Mouse (Mus musculus) left cerebral cortex, adult 2 months (tissue): ENCODE results near the gene Skida1. TPM values are rescaled to one million over a fixed set of nuclear protein-coding genes. Genes with fewer than 3 reads are reported as not detected.
A peak's percentile ranks its signal among the peaks of the same experiment; 100 is the strongest.

Experiments
- DNase-seq, 2 experiments: peaks; one replicate each; pipeline ENCODE4 v3.0.0; 2021 to 2022; ENCODE audit warnings: low spot score in 2 of 2, mixed read lengths in 1 of 2; ENCODE audit errors: extremely low spot score in 1 of 2
- H3K27ac ChIP-seq: fragments of 200-600 bp; 2 replicates; pipeline ENCODE4 v1.8.1; 2022
- H3K4me3 ChIP-seq: fragments of 200-600 bp; 2 replicates; pipeline ENCODE4 v1.8.1; 2022
- CTCF ChIP-seq: fragments of 200-600 bp; IDR thresholded peaks from 2 replicates; pipeline ENCODE4 v1.8.1; 2022; ENCODE audit warnings: antibody characterized with exemption, mild to moderate bottlenecking, moderate library complexity
- intact Hi-C: fragments of 180-260 bp; cut with DNase I; formaldehyde crosslinking; loops from one replicate; pipeline ENCODE4 v1.15.1; 2025
- total RNA-seq, 2 experiments: library from RNA; stranded (reverse); gene quantifications; 2 replicates each; pipeline ENCODE4 v1.2.3; 2021

Skida1 gene
- total RNA-seq, 2 experiments from 2014 or later: 7.4 to 8.0 TPM

DNA sequence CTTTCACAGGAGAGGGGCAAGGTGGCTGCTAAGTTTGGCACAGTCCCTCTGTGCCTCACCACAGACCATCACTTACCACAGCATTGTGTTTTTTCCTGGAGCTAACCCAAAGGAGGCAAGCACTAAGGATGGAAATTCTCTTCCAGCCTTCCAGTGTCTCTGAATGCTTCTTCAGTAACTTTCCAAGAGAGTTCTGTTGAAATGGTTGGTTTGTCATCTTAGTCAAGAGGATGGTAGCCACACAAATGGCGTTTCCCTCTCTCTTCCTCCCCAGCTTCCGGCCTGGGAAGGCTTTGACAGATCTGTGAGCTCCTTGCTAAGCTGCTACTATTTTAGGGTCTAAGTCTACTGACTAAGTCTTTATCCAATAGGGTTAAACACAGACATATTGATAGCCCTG lies 11.4 kb downstream of the Skida1 start, which contains the start of gene A930004D18Rik:
A930004D18Rik (minus strand) TSS at position 247 of the 400 bp plus-strand sequence.
- no peak within 1 kb of the TSS for H3K27ac ChIP-seq

DNA sequence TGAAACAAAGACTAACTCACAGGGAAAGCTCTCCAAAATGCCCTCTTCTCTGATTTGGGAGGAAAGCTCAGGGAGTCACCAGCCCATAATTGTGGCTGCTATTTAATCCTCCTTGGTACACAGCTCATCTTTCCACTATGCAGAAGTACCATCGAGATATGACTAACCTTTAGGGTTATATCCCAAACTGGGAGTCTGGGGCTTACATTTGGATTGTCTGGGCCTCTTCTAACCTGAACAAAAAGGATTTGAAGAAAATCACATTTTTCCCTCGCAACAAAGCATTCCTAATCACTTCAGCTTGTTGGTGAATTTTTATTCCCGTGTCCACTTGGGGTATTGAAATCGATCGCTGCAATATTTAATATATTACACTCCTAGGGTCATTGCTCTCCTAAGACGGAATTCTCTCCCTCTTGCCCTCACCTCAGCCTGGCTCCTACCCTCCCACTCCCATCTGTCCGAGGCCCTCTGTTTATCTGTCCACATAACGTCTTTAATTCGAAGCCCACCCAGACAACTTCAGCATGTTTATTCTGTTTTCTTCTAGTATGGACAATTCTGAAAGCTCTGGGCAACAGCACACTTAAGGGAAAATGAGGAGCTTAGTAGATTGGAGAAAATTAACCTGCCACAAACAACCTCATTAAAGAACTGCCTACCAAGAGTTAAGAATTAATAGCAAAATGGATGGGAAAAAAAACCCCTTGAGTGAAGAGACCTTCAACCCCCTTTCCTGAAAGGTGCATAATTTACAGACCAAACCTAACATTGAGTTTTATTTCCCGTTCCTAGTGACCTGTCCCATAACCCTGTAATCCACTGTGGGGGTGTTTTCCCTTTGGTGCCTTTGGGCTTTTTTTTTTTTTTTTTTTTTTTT lies 14.2 kb downstream of the Skida1 start:
- TF ChIP-seq CTCF: no peak
- Histone ChIP-seq H3K27ac (no peak overlapping the region), H3K4me3 (no peak overlapping the region)
- intact Hi-C loops: loop anchor here (10.0 kb wide), 1 partner anchor 1340 kb away; the partner anchor contains the start of gene Msrb2
- no peak for DNase-seq

More for the DNA sequence above, 11.4 kb downstream of the Skida1 start, which contains the start of gene A930004D18Rik:
- DNase-seq: no peak
- no peak for TF ChIP-seq CTCF
- H3K4me3 ChIP-seq: no peak within 1 kb of the TSS
- intact Hi-C loops: loop anchor here (10.0 kb wide), 1 partner anchor 1337 kb away; the partner anchor contains the start of gene Msrb2

DNA sequence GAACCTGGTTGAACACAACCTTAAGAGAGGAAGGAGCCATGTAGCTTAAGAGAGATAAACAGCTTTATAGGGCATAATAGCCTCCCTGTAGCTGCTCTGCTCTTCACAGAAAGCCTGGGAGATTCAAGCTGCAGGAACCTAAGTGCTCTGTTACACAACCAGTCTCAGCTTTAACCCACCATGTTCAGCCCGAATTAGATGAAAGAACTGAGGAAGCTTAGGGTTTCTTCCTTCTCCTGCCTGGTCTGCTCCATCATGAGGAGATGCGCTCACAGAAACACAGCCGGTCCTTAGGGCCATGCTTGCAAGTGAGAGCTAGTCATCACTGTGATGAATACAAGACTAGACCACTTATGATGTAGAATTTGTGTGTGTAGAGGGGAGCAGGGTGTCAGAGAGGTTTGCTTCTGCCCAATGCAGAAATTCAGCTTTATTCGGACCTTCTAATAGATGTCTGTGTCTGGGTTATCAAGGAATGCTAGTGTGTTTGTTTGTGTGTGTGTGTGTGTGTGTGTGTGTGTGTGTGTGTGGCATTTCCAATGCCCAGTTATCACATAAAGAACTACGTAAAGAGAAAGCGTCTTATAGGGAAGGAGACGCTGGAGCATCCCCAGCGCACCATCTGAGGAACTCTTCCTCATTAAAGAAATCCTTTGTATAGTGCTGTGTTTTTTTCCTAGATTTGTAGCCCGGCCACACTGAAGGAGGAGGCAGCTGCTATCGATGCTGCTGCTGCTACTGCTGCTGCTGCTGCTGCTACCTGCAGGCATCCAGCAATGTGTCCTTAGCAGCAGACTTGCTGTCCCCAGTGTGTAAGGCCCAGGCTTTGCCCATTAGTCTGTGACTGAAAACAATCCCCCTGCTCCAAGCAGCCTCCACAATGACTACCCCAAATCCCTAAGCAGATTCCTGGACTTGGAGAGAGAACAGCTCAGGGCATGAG lies 15.4 kb downstream of the Skida1 start:
- intact Hi-C loops: loop anchor here (10.0 kb wide), 1 partner anchor 1341 kb away; the partner anchor contains the start of gene Msrb2
- no peak for TF ChIP-seq CTCF
- H3K27ac ChIP-seq: no peak overlapping the region
- no peak overlapping the region for H3K4me3 ChIP-seq
- DNase-seq: no peak

DNA sequence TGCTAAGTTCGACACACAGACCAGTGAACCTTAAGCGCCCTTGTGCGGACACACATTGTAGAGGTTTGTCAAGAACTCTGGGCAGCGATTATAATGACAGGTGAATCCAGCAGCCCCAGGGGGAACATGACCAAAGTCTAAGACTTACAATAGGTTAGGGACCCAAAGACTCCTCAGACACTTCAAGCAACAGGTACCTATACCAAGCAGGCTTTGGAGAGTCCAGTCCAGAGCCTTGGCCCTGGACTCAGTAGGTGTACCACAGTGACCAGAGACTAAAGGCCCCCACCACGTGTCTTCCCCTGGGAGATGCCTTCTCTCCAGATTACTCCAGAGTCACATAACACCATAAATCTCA lies 16.3 kb downstream of the Skida1 start:
- Histone ChIP-seq H3K27ac (no peak overlapping the region), H3K4me3 (no peak overlapping the region)
- intact Hi-C loops: loop anchor here (10.0 kb wide), 1 partner anchor 1342 kb away; the partner anchor contains the start of gene Msrb2
- TF ChIP-seq CTCF: no peak
- DNase-seq: no peak

DNA sequence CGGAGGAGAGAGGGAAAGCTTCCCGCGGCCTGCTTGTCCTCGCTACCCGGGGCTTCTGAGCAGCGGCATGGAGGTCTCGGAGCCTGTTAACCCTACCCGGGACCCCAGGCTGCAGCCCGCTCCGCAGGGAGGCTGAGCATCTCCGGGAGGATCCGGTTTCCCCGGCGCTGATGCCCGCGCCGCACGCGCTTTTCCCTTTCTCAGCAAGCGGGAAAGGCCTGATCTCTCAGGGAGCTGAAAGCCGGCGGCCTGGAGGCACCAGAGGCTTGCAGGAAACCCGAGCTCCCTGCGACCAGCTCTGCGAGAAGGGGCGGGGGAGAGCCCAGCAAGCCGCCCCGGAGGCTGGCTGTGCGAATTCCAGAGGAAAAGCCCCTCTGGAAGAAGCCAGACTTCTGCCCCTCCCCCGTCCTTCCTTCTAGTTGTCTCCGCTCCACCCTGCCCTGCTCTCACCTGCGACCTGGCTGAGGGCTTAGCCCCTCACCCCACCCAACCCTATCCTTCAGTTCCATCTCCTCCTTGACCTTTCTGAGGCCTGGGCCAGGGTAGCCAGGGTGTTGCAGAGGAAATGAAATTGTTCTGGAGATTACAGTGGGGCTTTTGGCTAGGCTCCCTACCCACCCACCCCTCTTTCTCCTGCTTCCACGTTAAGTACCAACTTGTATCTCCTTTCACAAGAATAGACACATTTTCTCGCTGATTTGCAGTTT lies 16.9 kb downstream of the Skida1 start:
- Histone ChIP-seq H3K4me3 (peak overlapping the region; percentile 44), H3K27ac (peak overlapping the region; percentile 69)
- no peak for TF ChIP-seq CTCF
- intact Hi-C loops: loop anchor here (1.0 to 10.0 kb wide), 2 partner anchors 15 to 1343 kb away; partner anchors contain the start of gene Msrb2
- peak in 1 of 2 experiments; percentile 54 for DNase-seq

DNA sequence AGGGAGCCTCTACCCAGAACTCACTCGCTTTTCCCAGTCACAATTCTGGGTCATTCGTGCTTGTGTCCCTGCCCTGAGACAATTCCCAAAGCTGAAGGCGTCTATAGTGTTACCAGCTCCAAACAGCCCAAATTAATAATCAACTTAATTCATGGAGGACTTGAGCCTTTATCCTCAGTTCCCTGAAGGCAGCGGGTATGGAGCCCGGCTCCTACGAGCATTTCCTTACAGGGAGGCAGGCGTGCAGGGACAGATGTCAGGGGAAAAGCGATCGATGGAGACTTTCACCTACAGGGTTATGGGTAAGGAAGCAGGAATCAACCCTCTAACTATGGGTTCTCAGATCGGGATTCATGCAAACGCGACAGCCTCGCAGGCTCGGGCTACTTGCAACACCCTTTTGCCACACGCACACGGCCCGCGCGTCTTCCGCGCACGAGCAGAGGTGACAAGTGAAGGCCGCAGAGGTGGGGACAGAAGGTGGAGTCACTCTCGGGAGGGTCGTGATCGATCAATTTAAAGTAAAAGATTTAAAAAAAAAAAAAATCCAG lies 17.5 kb downstream of the Skida1 start:
- Histone ChIP-seq H3K27ac (peak overlapping the region; percentile 69), H3K4me3 (peak overlapping the region; percentile 44)
- intact Hi-C loops: loop anchor here (1.0 to 10.0 kb wide), 2 partner anchors 16 to 1343 kb away; partner anchors contain the start of gene Msrb2
- peak in 1 of 2 experiments; percentile 49 for DNase-seq
- TF ChIP-seq CTCF: no peak

DNA sequence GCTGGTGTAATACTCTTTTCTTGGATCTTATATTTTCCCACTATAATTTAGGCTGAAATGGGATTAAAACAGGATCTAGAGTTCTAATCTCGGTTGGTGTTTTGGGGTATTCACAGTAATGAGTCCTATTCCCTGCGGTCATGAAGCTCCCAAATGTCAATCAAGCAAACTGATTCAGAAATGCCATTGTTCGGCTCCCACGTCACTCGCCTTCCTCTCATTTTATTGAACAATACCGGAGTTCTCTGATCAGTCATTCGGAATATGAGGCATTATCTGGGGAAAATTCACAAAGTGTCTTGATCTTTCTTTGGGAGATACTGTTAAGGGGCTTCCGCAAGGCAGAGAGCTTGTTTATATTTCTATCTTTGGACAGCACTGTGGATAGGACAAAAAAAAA lies 18.3 kb downstream of the Skida1 start:
- no peak for TF ChIP-seq CTCF
- H3K4me3 ChIP-seq: no peak overlapping the region
- no peak for DNase-seq
- intact Hi-C loops: loop anchor here (10.0 kb wide), 1 partner anchor 1344 kb away; the partner anchor contains the start of gene Msrb2
- H3K27ac ChIP-seq: no peak overlapping the region

DNA sequence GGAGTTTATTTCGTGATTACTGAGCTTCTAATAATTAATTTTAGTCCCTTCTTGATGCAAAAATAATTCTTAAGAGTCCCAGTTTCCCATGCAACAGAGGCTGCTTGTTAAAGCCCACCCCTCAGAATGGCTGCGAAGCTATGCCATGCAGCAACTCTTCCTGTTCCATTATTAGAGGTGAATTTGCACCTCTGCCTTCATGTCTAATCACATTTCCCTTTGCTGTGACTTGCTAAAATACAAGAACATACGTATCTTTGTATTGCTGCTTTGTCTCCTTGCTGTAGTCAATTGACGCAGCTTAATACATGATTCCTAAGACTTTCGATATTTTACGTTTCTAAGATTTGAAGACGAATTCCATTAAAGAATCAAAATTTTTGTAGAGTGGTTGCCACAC lies 19.2 kb downstream of the Skida1 start:
- DNase-seq: no peak
- Histone ChIP-seq H3K4me3 (no peak overlapping the region), H3K27ac (no peak overlapping the region)
- no peak for TF ChIP-seq CTCF
- intact Hi-C loops: loop anchor here (2.0 to 10.0 kb wide), 13 partner anchors 33 to 1345 kb away; partner anchors contain the start of genes Bmi1, Dnajc1, Msrb2 and Nebl

DNA sequence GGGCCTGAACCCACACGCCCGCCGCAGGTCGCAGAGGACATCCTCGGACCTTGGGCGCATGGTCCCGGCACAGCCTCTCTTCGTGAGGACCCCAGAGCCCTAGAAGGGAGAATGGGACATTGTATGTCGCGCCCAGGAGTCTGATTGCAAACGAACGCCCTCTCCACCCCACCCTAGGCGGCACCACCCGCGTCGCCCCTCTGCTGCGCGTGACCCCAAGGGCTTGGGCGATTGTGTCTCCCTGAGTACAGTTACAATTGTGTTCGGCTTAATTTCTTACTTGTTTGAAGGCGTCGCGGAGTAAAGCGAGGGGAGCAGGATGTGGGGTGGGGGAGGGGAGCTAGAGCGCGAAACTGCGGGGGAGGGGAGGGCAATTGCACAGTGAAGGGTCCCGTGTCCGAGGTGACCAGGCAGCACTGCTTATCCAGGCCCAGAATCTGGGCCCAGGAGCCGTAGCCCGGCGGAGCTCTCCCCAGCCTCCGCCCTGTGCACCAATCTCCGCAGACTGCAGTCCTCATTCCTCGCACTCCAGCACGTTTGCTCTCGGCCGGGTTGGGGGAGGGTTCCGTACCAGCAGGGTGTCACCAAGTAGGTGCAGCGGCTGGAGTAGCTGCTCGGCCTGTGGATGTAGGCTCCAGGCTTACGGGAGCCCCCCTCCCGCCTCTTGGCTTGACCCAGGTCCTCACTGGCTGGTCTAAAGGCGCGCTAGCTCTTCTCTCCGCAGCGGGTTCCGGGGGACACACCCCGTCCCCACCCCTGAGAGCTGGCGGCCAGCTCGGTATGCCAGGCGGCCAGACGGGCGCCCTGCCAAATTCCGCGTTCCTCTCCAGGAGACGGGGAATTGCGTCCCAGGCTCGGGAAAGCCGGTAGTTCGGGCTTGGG lies 20.5 kb downstream of the Skida1 start:
- intact Hi-C loops: loop anchor here (2.0 to 10.0 kb wide), 12 partner anchors 34 to 1316 kb away; partner anchors contain the start of genes Bmi1, Dnajc1, Nebl and Spag6
- Histone ChIP-seq H3K27ac (peak overlapping the region; percentile 87), H3K4me3 (peak overlapping the region; percentile 73)
- DNase-seq: peak; percentile 80 to 84
- no peak; the same call in 1 of the 2 replicates for TF ChIP-seq CTCF
